Mouse (Mus musculus) MEL-GATA-1-ER (cell line): ENCODE measurements around the gene Tet1.
"Not testable (repeated sequence)": the region's sequence is repeated elsewhere in the genome, so short reads cannot be mapped to it uniquely, and the experiment has no call there.

Experiments used
- DNase-seq: peaks from one replicate; pipeline ENCODE4 v3.0.0-alpha.2; 2012; ENCODE audit warnings: low read depth; ENCODE audit errors: extremely low read depth

Gene Tet1

GRCm38 (mm10) chr10:62851025-62851424 lies 57.8 kb downstream of the Tet1 start:
- DNase-seq = no peak

- DNase-seq = no peak
Measured at GRCm38 (mm10) chr10:62848783-62849182, 60.0 kb downstream of the Tet1 start.

GRCm38 (mm10) chr10:62847069-62847626 lies 61.6 kb downstream of the Tet1 start:
- no peak for DNase-seq

GRCm38 (mm10) chr10:62843787-62844491 lies 64.9 kb downstream of the Tet1 start:
- no peak for DNase-seq

- DNase-seq = no peak
Measured at GRCm38 (mm10) chr10:62841901-62842447, 66.8 kb downstream of the Tet1 start.

GRCm38 (mm10) chr10:62840687-62841086 lies 68.1 kb downstream of the Tet1 start:
- no peak for DNase-seq

GRCm38 (mm10) chr10:62837987-62838386 lies 70.8 kb downstream of the Tet1 start:
- DNase-seq = peak; percentile 46

GRCm38 (mm10) chr10:62832783-62833182 lies 76.0 kb downstream of the Tet1 start:
- DNase-seq = no peak

- DNase-seq = peak; percentile 73
Measured at GRCm38 (mm10) chr10:62831546-62831945, 77.2 kb downstream of the Tet1 start.

GRCm38 (mm10) chr10:62824474-62824873 lies 84.3 kb downstream of the Tet1 start:
- no peak for DNase-seq

- DNase-seq = no peak
Measured at GRCm38 (mm10) chr10:62823431-62823830, 85.4 kb downstream of the Tet1 start.

GRCm38 (mm10) chr10:62810010-62810409 lies 98.8 kb downstream of the Tet1 start:
- no peak for DNase-seq

GRCm38 (mm10) chr10:62808766-62809165 lies 100.0 kb downstream of the Tet1 start:
- no peak for DNase-seq

- DNase-seq = no peak
Measured at GRCm38 (mm10) chr10:62808316-62808715, 100.5 kb downstream of the Tet1 start.

- peak; percentile 24 for DNase-seq
Measured at GRCm38 (mm10) chr10:62804106-62804505, 104.7 kb downstream of the Tet1 start.

- DNase-seq = no peak
Measured at GRCm38 (mm10) chr10:62803296-62803695, 105.5 kb downstream of the Tet1 start.

- DNase-seq = no peak
Measured at GRCm38 (mm10) chr10:62794221-62794620, 114.6 kb downstream of the Tet1 start.

- DNase-seq = peak; percentile 32
Measured at GRCm38 (mm10) chr10:62793091-62793453, 115.7 kb downstream of the Tet1 start.

- peak; percentile 94 for DNase-seq
Measured at GRCm38 (mm10) chr10:62792177-62793090, 116.4 kb downstream of the Tet1 start, which contains the start of gene Ccar1. Ccar1 (minus strand) TSS chr10:62792286.

- peak; percentile 44 for DNase-seq
Measured at GRCm38 (mm10) chr10:62791251-62792176, 117.3 kb downstream of the Tet1 start.

- not testable (repeated sequence) for DNase-seq
Measured at GRCm38 (mm10) chr10:62781776-62782175, 127.0 kb downstream of the Tet1 start.
